Mouse (Mus musculus) CH12.LX (cell line): ENCODE data around the gene Olfr1107. TPM values are rescaled to one million over a fixed set of nuclear protein-coding genes. Genes with fewer than 3 reads are reported as not detected.

ENCODE experiments used
- DNase-seq: peaks from one replicate; pipeline ENCODE4 v3.0.0-alpha.2; 2013; ENCODE audit errors: extremely low read depth
- H3K27ac ChIP-seq: 2 replicates; pipeline ENCODE4 v1.5.1; 2012; ENCODE audit warnings: low read depth, mild to moderate bottlenecking, control low read depth, moderate library complexity; ENCODE audit not compliant: insufficient read depth
- H3K27me3 ChIP-seq: replicated peaks from 2 replicates; pipeline ENCODE3; 2012; ENCODE audit warnings: inconsistent platforms
- H3K36me3 ChIP-seq, 2 experiments: replicated peaks in 1 of 2; 2 replicates each; pipeline versions ENCODE3 to v1.6.1; 2012; ENCODE audit warnings: inconsistent platforms in 1 of 2, low read length in 1 of 2, mild to moderate bottlenecking in 1 of 2, mixed read lengths in 1 of 2, moderate library complexity in 1 of 2; ENCODE audit not compliant: control insufficient read depth in 1 of 2, insufficient read depth in 1 of 2
- H3K4me1 ChIP-seq, 2 experiments: 2 replicates each; pipeline ENCODE4 v1.6.1; 2012; ENCODE audit warnings: inconsistent platforms in 1 of 2, moderate library complexity in 1 of 2; ENCODE audit not compliant: insufficient read depth in 2 of 2, control insufficient read depth in 1 of 2
- H3K4me2 ChIP-seq: 2 replicates; pipeline ENCODE4 v1.6.1; 2012; ENCODE audit warnings: low read depth, mild to moderate bottlenecking, control low read depth; ENCODE audit not compliant: poor library complexity, insufficient read depth, severe bottlenecking
- H3K4me3 ChIP-seq, 3 experiments: fragments of 150-350 bp in 1 of 3; sonication (generic) in 1 of 3; replicated peaks in 1 of 3; 2 replicates each; pipeline versions ENCODE3 to v1.5.1; 2011 to 2012; ENCODE audit warnings: low read depth in 2 of 3, low read length in 2 of 3, mild to moderate bottlenecking in 2 of 3, moderate library complexity in 2 of 3, control low read depth in 1 of 3, improper control_type of control experiment in 1 of 3, inconsistent platforms in 1 of 3, mixed read lengths in 1 of 3; ENCODE audit not compliant: poor library complexity in 1 of 3
- H3K79me2 ChIP-seq: replicated peaks from 2 replicates; pipeline ENCODE4 v1.6.1; 2012; ENCODE audit warnings: mild to moderate bottlenecking, moderate library complexity; ENCODE audit not compliant: control insufficient read depth, poor library complexity, insufficient read depth, severe bottlenecking; ENCODE audit errors: extremely low read depth
- H3K9ac ChIP-seq: 2 replicates; pipeline ENCODE4 v1.6.1; 2012; ENCODE audit warnings: low read depth, mild to moderate bottlenecking, control low read depth, moderate library complexity; ENCODE audit not compliant: insufficient read depth
- H3K9me3 ChIP-seq: replicated peaks from 2 replicates; pipeline ENCODE3; 2012; ENCODE audit warnings: low read length, inconsistent platforms, mixed read lengths
- CHD1 ChIP-seq: IDR thresholded peaks from 2 replicates; pipeline ENCODE4 v1.6.1; 2012; ENCODE audit warnings: low read depth, low read length, improper control_type of control experiment, inconsistent platforms
- CTCF ChIP-seq, 2 experiments: IDR thresholded peaks in 1 of 2; conservative IDR thresholded peaks in 1 of 2; 2 replicates each; pipeline ENCODE4 v1.5.1; 2011 to 2012; ENCODE audit warnings: low read depth in 2 of 2, low read length in 2 of 2, improper control_type of control experiment in 1 of 2, inconsistent platforms in 1 of 2, mild to moderate bottlenecking in 1 of 2, moderate library complexity in 1 of 2
- ELF1 ChIP-seq: IDR thresholded peaks from 2 replicates; pipeline ENCODE4 v1.6.1; 2014; ENCODE audit warnings: low read depth, mild to moderate bottlenecking, inconsistent platforms, low read length, improper control_type of control experiment
- EP300 ChIP-seq: IDR thresholded peaks from 2 replicates; pipeline ENCODE4 v1.6.1; 2011; ENCODE audit warnings: low read length, improper control_type of control experiment
- ETS1 ChIP-seq: conservative IDR thresholded peaks from 2 replicates; pipeline ENCODE4 v1.6.1; 2012; ENCODE audit warnings: low read depth, mild to moderate bottlenecking, inconsistent platforms, low read length, improper control_type of control experiment, moderate library complexity
- IRF4 ChIP-seq: IDR thresholded peaks from 2 replicates; pipeline ENCODE4 v1.6.1; 2014; ENCODE audit warnings: low read depth, mild to moderate bottlenecking, inconsistent platforms, low read length, improper control_type of control experiment
- JUN ChIP-seq: IDR thresholded peaks from 2 replicates; pipeline ENCODE4 v1.6.1; 2011; ENCODE audit warnings: low read depth, mild to moderate bottlenecking, low read length, improper control_type of control experiment, moderate library complexity; ENCODE audit not compliant: insufficient read depth
- KAT2A ChIP-seq: IDR thresholded peaks from 2 replicates; pipeline ENCODE4 v1.6.1; 2012; ENCODE audit warnings: low read length, improper control_type of control experiment, inconsistent platforms; ENCODE audit not compliant: insufficient replicate concordance
- MAX ChIP-seq: IDR thresholded peaks from 2 replicates; pipeline ENCODE4 v1.6.1; 2011; ENCODE audit warnings: low read length, improper control_type of control experiment
- MXI1 ChIP-seq: IDR thresholded peaks from 2 replicates; pipeline ENCODE4 v1.6.1; 2011; ENCODE audit warnings: mild to moderate bottlenecking, low read depth, low read length, improper control_type of control experiment
- PAX5 ChIP-seq: IDR thresholded peaks from 2 replicates; pipeline ENCODE4 v1.6.1; 2012; ENCODE audit warnings: low read length, inconsistent platforms, mixed read lengths
- POLR2AphosphoS2 ChIP-seq: IDR thresholded peaks from 2 replicates; pipeline ENCODE4 v1.6.1; 2011; ENCODE audit warnings: low read depth, low read length, improper control_type of control experiment
- RCOR1 ChIP-seq: conservative IDR thresholded peaks from 2 replicates; pipeline ENCODE4 v1.6.1; 2012; ENCODE audit warnings: low read depth, mild to moderate bottlenecking, inconsistent platforms, low read length, improper control_type of control experiment
- SMC3 ChIP-seq: IDR thresholded peaks from 2 replicates; pipeline ENCODE4 v1.6.1; 2011; ENCODE audit warnings: low read depth, low read length, improper control_type of control experiment
- TBP ChIP-seq: conservative IDR thresholded peaks from 2 replicates; pipeline ENCODE4 v1.6.1; 2011; ENCODE audit warnings: low read depth, low read length, improper control_type of control experiment
- TCF12 ChIP-seq: IDR thresholded peaks from 2 replicates; pipeline ENCODE4 v1.6.1; 2014; ENCODE audit warnings: low read depth, mild to moderate bottlenecking, inconsistent platforms, low read length, improper control_type of control experiment
- ZC3H11A ChIP-seq: IDR thresholded peaks from 2 replicates; pipeline ENCODE4 v1.6.1; 2012; ENCODE audit warnings: low read depth, mild to moderate bottlenecking, inconsistent platforms, low read length, improper control_type of control experiment
- ZKSCAN1 ChIP-seq: IDR thresholded peaks from 2 replicates; pipeline ENCODE4 v1.6.1; 2012; ENCODE audit warnings: low read depth, inconsistent platforms, low read length, improper control_type of control experiment, borderline replicate concordance
- ZNF384 ChIP-seq: IDR thresholded peaks from 2 replicates; pipeline ENCODE4 v1.6.1; 2012; ENCODE audit warnings: low read depth, low read length, improper control_type of control experiment, inconsistent platforms
- dilution Hi-C: fragments of 300-500 bp; cut with MboI; formaldehyde crosslinking; loops from 2 replicates; pipeline ENCODE4 v1.14.3; 2020; ENCODE audit warnings: low sequenced_read_pairs; ENCODE audit not compliant: extremely low pct_unique_long_range_greater_than_20kb, extremely low pct_ligation_motif_present
- in situ Hi-C: fragments of 300-500 bp; cut with MboI; formaldehyde crosslinking; loops from 3 replicates; pipeline ENCODE4 v1.14.3; 2019; ENCODE audit warnings: low sequenced_read_pairs, low pct_ligation_motif_present, low pct_unique_long_range_greater_than_20kb, mixed read lengths
- polyA plus RNA-seq: library from polyadenylated mRNA; unstranded; fragments of >175 nt; gene quantifications from 2 replicates; pipeline ENCODE4 v1.2.1, GENCODE M21; 2012; ENCODE audit warnings: low read depth; ENCODE audit not compliant: insufficient read length
- total RNA-seq, 2 experiments: library from RNA; depleted of rRNA; stranded (reverse); fragments of 300-350 nt in 1 of 2; fragments of >200 nt in 1 of 2; gene quantifications; 2 replicates each; pipeline ENCODE4 v1.2.3; 2012 to 2014

Gene Olfr1107
- total and polyA plus RNA-seq, 3 experiments: not detected

- Histone ChIP-seq H3K36me3 (no peaks in the 10 kb centered on the region), H3K4me2 (no peak within 1 kb of the TSS), H3K27me3 (no peaks in the 10 kb centered on the region), H3K79me2 (no peaks in the 10 kb centered on the region), H3K9ac (no peak within 1 kb of the TSS), H3K4me3 (no peak within 1 kb of the TSS), H3K27ac (no peak within 1 kb of the TSS), H3K9me3 (peaks cover 22% of the 10 kb centered on the region), H3K4me1 (no peaks in the 10 kb centered on the region)
- dilution Hi-C loops: no loop called here
- DNase-seq: no peak
- in situ Hi-C loops: no loop called here
- TF ChIP-seq CTCF (conservative IDR thresholded peaks at IDR 0.05 in 1 of 2, IDR thresholded peaks at IDR 0.05 in 1 of 2; ENCODE audit: low read depth in 2 of 2, low read length in 2 of 2): no peak
- TF ChIP-seq ZC3H11A: no peak
- no peak for TF ChIP-seq JUN
- TF ChIP-seq MXI1: no peak
- no peak for TF ChIP-seq TCF12
- TF ChIP-seq KAT2A: no peak
- no peak for TF ChIP-seq ZKSCAN1
- no peak for TF ChIP-seq CHD1
- TF ChIP-seq ZNF384: no peak
- no peak for TF ChIP-seq ETS1
- no peak for TF ChIP-seq POLR2AphosphoS2
- TF ChIP-seq MAX: no peak
- no peak for TF ChIP-seq SMC3
- no peak for TF ChIP-seq PAX5
- TF ChIP-seq RCOR1: no peak
- TF ChIP-seq IRF4: no peak
- no peak for TF ChIP-seq ELF1
- TF ChIP-seq EP300: no peak
Observed at GRCm38 (mm10) chr2:87095908-87096307, 20.3 kb upstream of the Olfr1107 start, which contains the start of gene Olfr1109. TSS of gene Olfr1109 (minus strand) at chr2:87096008.

GRCm38 (mm10) chr2:87052173-87052572 is 23.4 kb downstream of the Olfr1107 start, which contains the start of gene Olfr1106:
TSS of gene Olfr1106 (minus strand) at chr2:87052273.
- dilution Hi-C loops: no loop called here
- no peak within 1 kb of the TSS for H3K27ac ChIP-seq
- H3K9me3 ChIP-seq: peaks cover 11% of the 10 kb centered on the region
- no peak for DNase-seq
- no peak within 1 kb of the TSS for H3K4me2 ChIP-seq
- no peaks in the 10 kb centered on the region for H3K36me3 ChIP-seq
- H3K4me3 ChIP-seq: no peak within 1 kb of the TSS
- TF ChIP-seq ZNF384: no peak
- no peak for TF ChIP-seq POLR2AphosphoS2
- no peak for TF ChIP-seq TBP
- no peaks in the 10 kb centered on the region for H3K27me3 ChIP-seq
- no peaks in the 10 kb centered on the region for H3K4me1 ChIP-seq
- in situ Hi-C loops: no loop called here
- H3K79me2 ChIP-seq: no peaks in the 10 kb centered on the region
- no peak within 1 kb of the TSS for H3K9ac ChIP-seq
